Mouse (Mus musculus): ENCODE data around the gene Shisa2. TPM values are rescaled to one million over a fixed set of nuclear protein-coding genes. Genes with fewer than 3 reads are reported as not detected.
"Not testable (repeated sequence)": the region's sequence is repeated elsewhere in the genome, so short reads cannot be mapped to it uniquely, and the experiment has no call there.

The Shisa2 gene
- polyA plus RNA-seq, 1 experiment: 1.9 TPM

DNA sequence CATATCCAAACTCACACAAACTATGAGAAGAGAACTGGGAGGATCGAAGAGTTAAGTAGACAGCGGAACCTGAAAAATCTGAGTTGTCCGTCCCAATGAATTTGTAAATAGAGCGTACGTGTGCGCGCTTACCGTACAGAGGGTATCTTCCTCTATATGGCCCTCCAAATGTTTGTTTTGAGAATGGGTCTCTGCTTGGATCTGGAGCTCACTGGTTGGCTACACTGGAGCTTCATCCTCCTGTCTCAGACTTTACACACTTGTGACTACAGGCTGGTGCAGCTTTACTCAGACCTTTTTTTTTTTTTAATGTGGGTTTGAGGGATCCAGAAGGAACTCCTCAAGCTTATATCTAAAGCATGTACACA is 26.9 kb upstream of the Shisa2 start:
- Histone ChIP-seq H3K4me1 (ENCODE audit: control insufficient read depth, insufficient read depth, low read length) (peaks cover 4% of the 10 kb centered on the region; the same call in 1 of the 2 replicates), H3K36me3 (ENCODE audit: control insufficient read depth, insufficient read depth, low read length) (no peaks in the 10 kb centered on the region), H3K4me3 (ENCODE audit: control insufficient read depth, low read depth, low read length) (peak overlapping the region; percentile 89), H3K27ac (ENCODE audit: control insufficient read depth, insufficient read depth, low read depth, low read length) (peak overlapping the region; percentile 78), H3K27me3 (ENCODE audit: control insufficient read depth, insufficient read depth, low read length) (no peaks in the 10 kb centered on the region)
- TF ChIP-seq CTCF (IDR thresholded peaks at IDR 0.05; ENCODE audit: control insufficient read depth, insufficient read depth, insufficient replicate concordance, low read depth, low read length): no peak

DNA sequence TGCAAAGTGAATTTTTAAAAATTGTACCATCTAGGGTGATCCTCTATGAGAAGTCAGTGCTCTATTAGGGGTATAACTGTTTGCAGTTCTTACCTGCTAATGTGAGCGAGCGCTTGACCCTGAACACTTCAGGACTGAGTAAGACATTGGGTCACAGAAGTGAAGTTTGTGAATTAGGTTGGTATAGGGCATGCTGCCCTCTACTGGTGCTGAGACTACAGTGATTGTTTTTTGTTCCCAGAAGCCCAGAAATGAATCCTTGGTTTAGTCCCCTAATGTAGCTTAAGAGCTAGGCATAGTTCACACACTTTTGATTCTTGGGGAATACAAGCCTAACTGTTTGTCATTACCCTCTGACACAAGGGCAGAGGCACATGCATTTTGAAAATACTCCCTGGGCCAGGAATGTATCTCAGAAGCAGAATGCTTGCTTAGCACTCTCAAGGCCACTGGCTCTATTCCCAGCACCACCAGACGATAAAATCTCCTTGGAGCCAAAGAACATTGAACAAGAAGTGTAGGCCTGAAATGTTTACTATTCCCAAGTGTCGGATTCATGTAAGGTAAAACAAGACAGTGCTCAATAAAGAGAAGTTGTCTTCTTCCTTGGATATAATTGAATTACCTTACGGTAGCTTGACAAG is 21.0 kb upstream of the Shisa2 start:
- TF ChIP-seq CTCF (IDR thresholded peaks at IDR 0.05; ENCODE audit: control insufficient read depth, insufficient read depth, insufficient replicate concordance, low read depth, low read length) (no peak), POLR2A (IDR thresholded peaks at IDR 0.05; ENCODE audit: control insufficient read depth, low read depth, low read length) (no peak)
- H3K4me3 ChIP-seq (ENCODE audit: control insufficient read depth, low read depth, low read length): no peak overlapping the region
- no peaks in the 10 kb centered on the region for H3K4me1 ChIP-seq (ENCODE audit: control insufficient read depth, insufficient read depth, low read length)
- H3K36me3 ChIP-seq (ENCODE audit: control insufficient read depth, insufficient read depth, low read length): no peaks in the 10 kb centered on the region
- no peaks in the 10 kb centered on the region for H3K27me3 ChIP-seq (ENCODE audit: control insufficient read depth, insufficient read depth, low read length)
- H3K27ac ChIP-seq (ENCODE audit: control insufficient read depth, insufficient read depth, low read depth, low read length): no peak overlapping the region

DNA sequence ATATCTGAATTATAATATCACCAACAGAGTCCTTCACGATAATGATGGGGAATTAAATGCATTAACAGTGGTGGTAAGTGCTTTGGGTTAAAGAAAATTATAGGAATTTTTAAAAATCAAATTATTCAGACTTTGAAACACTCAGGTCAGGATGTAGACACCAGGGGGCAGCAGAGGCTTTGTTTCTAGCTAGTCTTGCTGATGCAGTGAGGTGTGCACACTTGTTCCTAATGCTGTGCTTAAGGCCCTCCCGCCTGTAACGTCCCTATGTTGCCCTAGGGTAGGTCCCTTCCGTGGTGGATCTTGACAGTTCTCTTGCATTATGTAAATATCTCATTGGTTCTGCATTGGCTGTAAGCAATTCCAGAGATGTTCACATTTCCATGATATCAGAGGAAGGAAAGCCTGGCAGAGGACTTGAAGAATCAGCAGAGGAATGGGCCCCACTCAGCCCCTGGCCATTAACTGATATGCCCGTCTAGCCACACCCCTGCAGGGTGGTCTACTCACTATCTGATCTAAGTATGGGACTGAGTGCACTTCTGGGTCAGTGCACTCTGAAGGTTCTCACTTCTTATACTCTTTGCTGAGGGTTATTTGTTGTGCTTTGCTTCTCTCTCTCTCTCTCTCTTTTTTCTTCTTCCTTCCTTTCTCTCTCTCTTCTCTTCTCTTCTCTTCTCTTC is 19.3 kb upstream of the Shisa2 start:
- Histone ChIP-seq H3K36me3 (ENCODE audit: control insufficient read depth, insufficient read depth, low read length) (no peaks in the 10 kb centered on the region), H3K4me3 (ENCODE audit: control insufficient read depth, low read depth, low read length) (no peak overlapping the region), H3K27me3 (ENCODE audit: control insufficient read depth, insufficient read depth, low read length) (no peaks in the 10 kb centered on the region), H3K4me1 (ENCODE audit: control insufficient read depth, insufficient read depth, low read length) (no peaks in the 10 kb centered on the region), H3K27ac (ENCODE audit: control insufficient read depth, insufficient read depth, low read depth, low read length) (no peak overlapping the region)
- TF ChIP-seq POLR2A (IDR thresholded peaks at IDR 0.05; ENCODE audit: control insufficient read depth, low read depth, low read length) (no peak), CTCF (IDR thresholded peaks at IDR 0.05; ENCODE audit: control insufficient read depth, insufficient read depth, insufficient replicate concordance, low read depth, low read length) (peak; percentile 19; the same call in 1 of the 2 replicates)

DNA sequence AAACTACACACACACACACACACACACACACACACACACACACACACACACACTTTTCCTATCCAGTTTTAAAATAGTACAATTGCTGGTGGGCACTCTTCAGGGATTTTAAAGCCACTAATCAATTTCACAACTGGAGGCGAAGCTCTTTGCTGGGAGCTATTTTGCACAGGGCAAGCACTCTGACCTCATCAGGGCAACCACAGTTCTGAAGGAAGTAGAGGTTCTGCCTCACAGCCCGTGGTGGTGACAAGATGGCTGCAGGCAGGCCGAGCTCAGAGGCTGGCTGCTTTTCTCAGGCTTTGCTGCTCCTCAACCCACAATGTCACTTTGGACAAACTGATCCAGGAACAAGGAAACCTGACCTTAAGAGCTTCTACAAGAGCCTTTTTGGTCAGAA is 18.1 kb upstream of the Shisa2 start:
- H3K27me3 ChIP-seq (ENCODE audit: control insufficient read depth, insufficient read depth, low read length): no peaks in the 10 kb centered on the region
- no peak overlapping the region for H3K27ac ChIP-seq (ENCODE audit: control insufficient read depth, insufficient read depth, low read depth, low read length)
- TF ChIP-seq CTCF (IDR thresholded peaks at IDR 0.05; ENCODE audit: control insufficient read depth, insufficient read depth, insufficient replicate concordance, low read depth, low read length) (no peak), POLR2A (IDR thresholded peaks at IDR 0.05; ENCODE audit: control insufficient read depth, low read depth, low read length) (no peak)
- no peak overlapping the region for H3K4me3 ChIP-seq (ENCODE audit: control insufficient read depth, low read depth, low read length)
- no peaks in the 10 kb centered on the region for H3K4me1 ChIP-seq (ENCODE audit: control insufficient read depth, insufficient read depth, low read length)
- H3K36me3 ChIP-seq (ENCODE audit: control insufficient read depth, insufficient read depth, low read length): no peaks in the 10 kb centered on the region

DNA sequence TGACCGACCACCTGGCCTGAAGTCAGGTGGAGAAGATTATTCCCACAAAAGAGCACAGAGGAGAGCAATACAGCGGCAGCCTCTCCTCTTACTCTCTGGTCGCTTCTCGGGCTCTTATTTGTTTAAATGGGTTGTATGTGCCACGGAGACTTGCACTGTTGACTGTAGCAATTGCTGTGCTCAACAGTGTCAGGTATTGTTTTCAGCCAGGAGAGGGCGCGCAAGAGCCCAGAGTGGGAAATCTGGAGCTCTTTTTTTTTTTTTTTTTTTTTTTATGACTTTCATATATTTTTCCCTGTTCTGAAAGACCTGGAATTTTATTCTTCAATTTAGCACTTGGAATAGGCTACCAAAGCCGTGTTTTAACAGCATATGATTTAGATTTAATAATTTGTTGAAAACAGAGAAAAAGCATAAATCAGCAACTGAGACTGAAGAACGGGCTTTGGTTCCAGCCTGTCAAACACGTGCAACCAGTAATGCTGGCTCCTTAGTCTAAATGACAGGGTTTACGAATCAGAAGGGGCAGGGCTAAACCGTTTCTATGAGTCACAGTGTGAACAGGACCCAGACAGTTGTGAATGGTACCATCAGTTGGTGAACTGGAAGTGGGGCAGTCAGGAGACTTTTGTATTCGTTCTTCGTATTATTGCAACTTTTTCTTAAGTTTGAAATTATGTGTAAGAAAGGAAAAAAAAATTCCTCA is 12.0 kb upstream of the Shisa2 start:
- Histone ChIP-seq H3K27ac (ENCODE audit: control insufficient read depth, insufficient read depth, low read depth, low read length) (no peak overlapping the region), H3K36me3 (ENCODE audit: control insufficient read depth, insufficient read depth, low read length) (no peaks in the 10 kb centered on the region), H3K4me3 (ENCODE audit: control insufficient read depth, low read depth, low read length) (peak overlapping the region; percentile 5; the same call in 1 of the 2 replicates), H3K4me1 (ENCODE audit: control insufficient read depth, insufficient read depth, low read length) (peaks cover 2% of the 10 kb centered on the region; the same call in 1 of the 2 replicates), H3K27me3 (ENCODE audit: control insufficient read depth, insufficient read depth, low read length) (no peaks in the 10 kb centered on the region)
- no peak for TF ChIP-seq POLR2A (IDR thresholded peaks at IDR 0.05; ENCODE audit: control insufficient read depth, low read depth, low read length)
- peak; percentile 48; the same call in 1 of the 2 replicates for TF ChIP-seq CTCF (IDR thresholded peaks at IDR 0.05; ENCODE audit: control insufficient read depth, insufficient read depth, insufficient replicate concordance, low read depth, low read length)

DNA sequence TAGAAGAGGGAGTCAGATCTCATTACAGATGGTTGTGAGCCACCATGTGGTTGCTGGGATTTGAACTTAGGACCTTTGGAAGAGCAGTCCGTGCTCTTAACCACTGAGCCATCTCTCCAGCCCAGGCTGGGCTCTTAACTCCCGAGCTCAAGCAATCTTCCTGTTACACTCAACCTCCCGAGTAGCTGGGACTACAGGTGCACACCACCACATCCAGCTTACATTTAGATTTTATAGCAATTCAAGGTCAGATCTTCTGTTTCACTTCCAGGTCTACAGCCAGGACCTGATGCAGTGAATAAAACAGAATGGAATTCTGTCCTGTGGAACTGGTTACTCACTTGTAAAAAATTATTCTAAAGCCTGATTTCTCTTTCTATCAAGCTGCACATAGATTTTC is 11.0 kb upstream of the Shisa2 start:
- not testable (repeated sequence) for H3K4me3 ChIP-seq (ENCODE audit: control insufficient read depth, low read depth, low read length); H3K36me3 ChIP-seq (ENCODE audit: control insufficient read depth, insufficient read depth, low read length); H3K27me3 ChIP-seq (ENCODE audit: control insufficient read depth, insufficient read depth, low read length); H3K4me1 ChIP-seq (ENCODE audit: control insufficient read depth, insufficient read depth, low read length); H3K27ac ChIP-seq (ENCODE audit: control insufficient read depth, insufficient read depth, low read depth, low read length)

DNA sequence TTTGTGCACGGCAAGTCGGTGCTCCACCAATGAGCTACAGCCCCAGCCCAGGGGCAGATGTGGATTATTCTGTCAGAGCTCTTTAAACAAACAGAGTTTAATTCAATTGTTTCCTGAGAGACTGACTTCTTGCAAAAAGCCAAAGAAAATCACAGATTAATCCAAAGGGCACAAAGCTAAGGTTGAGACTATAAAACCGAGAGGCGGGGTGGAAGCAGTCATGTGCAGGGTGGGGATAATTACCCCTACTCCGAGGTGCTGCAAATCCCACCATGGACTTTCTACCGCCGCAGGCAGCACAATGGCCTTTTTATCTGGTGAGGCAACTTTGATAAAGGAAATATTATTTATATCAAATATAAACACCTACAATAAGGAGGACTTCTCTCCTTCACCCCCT is 8.3 kb upstream of the Shisa2 start:
- H3K27ac ChIP-seq (ENCODE audit: control insufficient read depth, insufficient read depth, low read depth, low read length): no peak overlapping the region
- no peaks in the 10 kb centered on the region for H3K36me3 ChIP-seq (ENCODE audit: control insufficient read depth, insufficient read depth, low read length)
- peaks cover 2% of the 10 kb centered on the region; the same call in 1 of the 2 replicates for H3K4me1 ChIP-seq (ENCODE audit: control insufficient read depth, insufficient read depth, low read length)
- no peak for TF ChIP-seq POLR2A (IDR thresholded peaks at IDR 0.05; ENCODE audit: control insufficient read depth, low read depth, low read length)
- no peak for TF ChIP-seq CTCF (IDR thresholded peaks at IDR 0.05; ENCODE audit: control insufficient read depth, insufficient read depth, insufficient replicate concordance, low read depth, low read length)
- no peaks in the 10 kb centered on the region for H3K27me3 ChIP-seq (ENCODE audit: control insufficient read depth, insufficient read depth, low read length)
- no peak overlapping the region for H3K4me3 ChIP-seq (ENCODE audit: control insufficient read depth, low read depth, low read length)

Data from testis, adult 2 months (tissue).